Mouse (Mus musculus) mouse embryonic stem cell (cell line): Measurements from ENCODE around the gene Tmem132c.

Source experiments
- in situ Hi-C, 2 experiments: fragments of 300-500 bp; cut with MboI; formaldehyde crosslinking; loops; 1 replicate in 1 of 2; 3 replicates in 1 of 2; pipeline ENCODE4 v1.14.3; 2019 to 2020; ENCODE audit warnings: low sequenced_read_pairs in 2 of 2, low pct_unique_long_range_greater_than_20kb in 1 of 2, mixed read lengths in 1 of 2; ENCODE audit not compliant: unreplicated experiment in 1 of 2

The Tmem132c gene

DNA sequence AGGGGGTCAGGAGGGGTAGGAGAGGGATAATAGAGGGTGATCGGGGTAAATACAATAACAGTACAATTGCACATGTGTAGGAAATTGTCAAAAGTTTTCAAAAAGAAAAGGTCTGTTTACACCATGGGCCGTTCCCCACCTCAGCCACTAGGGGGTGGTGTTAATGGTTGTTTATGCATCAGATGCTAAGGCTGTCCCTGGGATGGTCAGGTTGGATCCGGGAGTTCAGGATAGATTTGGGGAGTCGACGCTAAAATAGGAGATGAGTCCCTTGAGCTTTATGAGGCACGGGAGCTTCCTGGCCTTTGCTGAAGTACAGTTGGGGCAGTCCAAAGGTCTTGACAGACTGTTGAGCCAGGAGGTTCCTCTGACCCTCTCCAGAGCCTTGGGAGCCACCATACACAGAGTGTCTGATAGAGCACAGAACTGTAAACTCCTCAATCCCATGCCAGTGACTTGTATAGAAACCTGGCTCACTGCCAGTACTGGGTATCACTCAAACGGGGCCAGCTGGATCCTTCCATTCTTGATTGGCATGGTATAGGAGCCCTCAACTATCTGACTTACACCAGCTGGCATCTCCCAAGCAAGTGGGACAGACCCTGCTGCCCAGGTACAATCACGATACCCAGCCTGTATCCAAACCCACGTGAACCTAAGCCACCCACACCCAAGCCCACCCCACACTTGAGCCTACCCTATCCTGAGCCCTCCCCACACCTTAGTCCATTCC, 281.3 kb downstream of the Tmem132c start:
- in situ Hi-C loops = no loop called here

- in situ Hi-C loops = no loop called here
Observed at GRCm38 (mm10) chr5:127527344-127527974, 285.9 kb downstream of the Tmem132c start.

- in situ Hi-C loops = no loop called here
Observed at GRCm38 (mm10) chr5:127537508-127537907, 295.9 kb downstream of the Tmem132c start.

- in situ Hi-C loops = no loop called here
Observed at GRCm38 (mm10) chr5:127546585-127546991, 305.0 kb downstream of the Tmem132c start.

DNA sequence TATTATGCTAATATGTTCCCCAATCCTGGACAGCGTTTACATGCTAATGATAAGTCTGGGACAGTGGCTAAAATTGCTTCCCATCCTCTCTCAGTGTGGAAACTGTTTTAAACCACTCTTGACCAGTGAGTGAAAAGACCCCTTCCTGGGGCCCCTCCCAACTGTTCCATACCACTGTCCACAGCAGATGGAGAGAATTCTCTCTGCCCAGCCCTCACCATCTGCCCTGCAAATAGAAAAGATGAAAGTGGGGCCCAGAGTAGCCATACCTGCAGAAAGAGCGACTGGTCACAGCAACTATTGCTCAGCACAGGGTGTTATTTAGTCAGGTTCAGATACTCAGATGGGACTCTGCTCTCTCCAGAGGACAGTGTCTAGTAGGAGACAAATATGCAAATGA, 306.5 kb downstream of the Tmem132c start:
- in situ Hi-C loops = no loop called here

GRCm38 (mm10) chr5:127561086-127561485, 319.5 kb downstream of the Tmem132c start:
- in situ Hi-C loops = no loop called here

DNA sequence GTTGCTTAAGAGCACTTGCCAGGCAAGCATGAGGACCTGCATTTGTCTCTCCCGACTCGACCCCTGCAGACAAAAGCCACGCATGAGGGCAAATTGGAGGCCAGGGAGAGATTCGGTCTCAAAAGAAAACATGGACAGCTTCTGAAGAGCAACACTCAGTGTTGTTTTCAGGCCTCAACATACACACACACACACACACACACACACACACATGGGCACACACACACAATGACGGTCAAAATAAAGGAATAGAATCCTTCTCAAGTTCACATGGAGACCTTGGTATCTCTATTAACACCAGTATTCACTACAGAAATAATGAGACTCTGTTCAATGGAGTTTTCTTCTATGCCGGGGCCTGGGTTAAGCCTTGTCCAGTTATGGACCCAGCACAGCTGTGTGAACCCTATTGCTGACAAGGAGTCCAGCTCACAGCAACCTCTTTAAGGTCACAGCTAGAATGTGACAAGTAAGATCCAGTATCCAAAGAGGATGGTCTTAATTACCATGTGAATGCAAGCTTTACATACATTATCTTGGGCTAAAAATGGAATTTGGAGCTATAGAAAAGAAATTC, 325.6 kb downstream of the Tmem132c start:
- in situ Hi-C loops = no loop called here

- in situ Hi-C loops = loop anchor here in 1 of 2 experiments (25.0 kb wide), 1 partner anchor 360 kb away; no protein-coding TSS in a partner anchor
Observed at GRCm38 (mm10) chr5:127577419-127577818, 335.8 kb downstream of the Tmem132c start.

DNA sequence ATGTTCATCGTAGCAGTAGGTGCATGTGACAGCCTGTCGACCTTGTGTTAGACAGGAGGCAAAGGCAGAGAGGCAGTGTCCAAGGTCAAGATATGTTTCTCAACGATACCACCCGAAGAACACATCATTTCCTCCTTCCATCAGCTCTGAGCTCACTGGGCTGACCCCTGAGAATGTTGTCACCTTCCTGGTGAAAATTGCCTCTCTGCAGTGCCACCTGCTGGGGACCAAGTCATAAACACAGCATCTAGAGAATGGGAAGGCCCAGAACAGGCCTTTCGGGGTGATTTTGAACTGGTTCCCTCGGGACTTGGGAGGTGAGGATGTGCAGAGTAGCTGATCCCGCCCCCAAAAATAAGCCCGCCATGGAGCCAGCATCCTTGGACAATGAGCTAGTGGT, 342.1 kb downstream of the Tmem132c start:
- in situ Hi-C loops = loop anchor here in 1 of 2 experiments (25.0 kb wide), 1 partner anchor 354 kb away; no protein-coding TSS in a partner anchor

- in situ Hi-C loops = loop anchor here in 1 of 2 experiments (25.0 kb wide), 1 partner anchor 349 kb away; no protein-coding TSS in a partner anchor
Observed at GRCm38 (mm10) chr5:127587854-127588253, 346.2 kb downstream of the Tmem132c start.

- in situ Hi-C loops = loop anchor here in 1 of 2 experiments (25.0 kb wide), 1 partner anchor 345 kb away; no protein-coding TSS in a partner anchor
Observed at GRCm38 (mm10) chr5:127592406-127592805, 350.8 kb downstream of the Tmem132c start.

GRCm38 (mm10) chr5:127592854-127593253, 351.2 kb downstream of the Tmem132c start:
- in situ Hi-C loops = loop anchor here in 1 of 2 experiments (25.0 kb wide), 1 partner anchor 344 kb away; no protein-coding TSS in a partner anchor

GRCm38 (mm10) chr5:127595676-127596075, 354.1 kb downstream of the Tmem132c start:
- in situ Hi-C loops = loop anchor here in 1 of 2 experiments (25.0 kb wide), 1 partner anchor 342 kb away; no protein-coding TSS in a partner anchor

- in situ Hi-C loops = loop anchor here in 1 of 2 experiments (25.0 kb wide), 1 partner anchor 340 kb away; no protein-coding TSS in a partner anchor
Observed at GRCm38 (mm10) chr5:127596862-127597261, 355.3 kb downstream of the Tmem132c start.

GRCm38 (mm10) chr5:127602996-127603395, 361.4 kb downstream of the Tmem132c start:
- in situ Hi-C loops = no loop called here

GRCm38 (mm10) chr5:127607507-127607906, 365.9 kb downstream of the Tmem132c start:
- in situ Hi-C loops = no loop called here

GRCm38 (mm10) chr5:127609191-127609714, 367.6 kb downstream of the Tmem132c start:
- in situ Hi-C loops = no loop called here

- in situ Hi-C loops = no loop called here
Observed at GRCm38 (mm10) chr5:127610787-127611509, 369.3 kb downstream of the Tmem132c start.
